Mouse (Mus musculus): ENCODE measurements around the gene Cish. TPM values are rescaled to one million over a fixed set of nuclear protein-coding genes. Genes with fewer than 3 reads are reported as not detected.

The Cish gene
- total RNA-seq, 2 experiments from 2014 or later: 17.2 to 23.8 TPM

- intact Hi-C loops (cut with DNase I; ENCODE audit: low total_unique reads): no loop called here
These were observed 21.1 kb upstream of the Cish start for GRCm38 (mm10) chr9:107274751-107275150.

GRCm38 (mm10) chr9:107275710-107276109 is 20.1 kb upstream of the Cish start:
- no peak for DNase-seq
- intact Hi-C loops (cut with DNase I; ENCODE audit: low total_unique reads): no loop called here

More at GRCm38 (mm10) chr9:107274751-107275150, 21.1 kb upstream of the Cish start:
- DNase-seq: no peak

GRCm38 (mm10) chr9:107277603-107278002 is 18.2 kb upstream of the Cish start:
- DNase-seq: no peak
- intact Hi-C loops (cut with DNase I; ENCODE audit: low total_unique reads): no loop called here

- DNase-seq: no peak
- intact Hi-C loops (cut with DNase I; ENCODE audit: low total_unique reads): no loop called here
These were observed 17.7 kb upstream of the Cish start for GRCm38 (mm10) chr9:107278126-107278525.

- intact Hi-C loops (cut with DNase I; ENCODE audit: low total_unique reads): no loop called here
- peak; percentile 32 for DNase-seq
These were observed 17.1 kb upstream of the Cish start for GRCm38 (mm10) chr9:107278527-107279377.

GRCm38 (mm10) chr9:107279378-107280321 is 16.2 kb upstream of the Cish start:
- peak; percentile 43 for DNase-seq
- intact Hi-C loops (cut with DNase I; ENCODE audit: low total_unique reads): no loop called here

- no peak for DNase-seq
- intact Hi-C loops (cut with DNase I; ENCODE audit: low total_unique reads): no loop called here
These were observed 15.4 kb upstream of the Cish start for GRCm38 (mm10) chr9:107280322-107281027.

- DNase-seq: no peak
- intact Hi-C loops (cut with DNase I; ENCODE audit: low total_unique reads): no loop called here
These were observed 14.4 kb upstream of the Cish start for GRCm38 (mm10) chr9:107281241-107281987.

GRCm38 (mm10) chr9:107282951-107283350 is 12.9 kb upstream of the Cish start:
- DNase-seq: no peak
- intact Hi-C loops (cut with DNase I; ENCODE audit: low total_unique reads): no loop called here

- intact Hi-C loops (cut with DNase I; ENCODE audit: low total_unique reads): loop anchor here (5.0 kb wide), 1 partner anchor 313 kb away; no protein-coding TSS in a partner anchor
These were observed 10.8 kb upstream of the Cish start for GRCm38 (mm10) chr9:107285009-107285408.

GRCm38 (mm10) chr9:107287294-107287693 is 8.5 kb upstream of the Cish start:
- intact Hi-C loops (cut with DNase I; ENCODE audit: low total_unique reads): loop anchor here (5.0 kb wide), 1 partner anchor 315 kb away; no protein-coding TSS in a partner anchor
- DNase-seq: no peak

More at GRCm38 (mm10) chr9:107285009-107285408, 10.8 kb upstream of the Cish start:
- no peak for DNase-seq

- intact Hi-C loops (cut with DNase I; ENCODE audit: low total_unique reads): loop anchor here (5.0 kb wide), 1 partner anchor 316 kb away; no protein-coding TSS in a partner anchor
These were observed 7.6 kb upstream of the Cish start for GRCm38 (mm10) chr9:107288105-107288650.

GRCm38 (mm10) chr9:107288711-107289110 is 7.1 kb upstream of the Cish start:
- DNase-seq: no peak
- intact Hi-C loops (cut with DNase I; ENCODE audit: low total_unique reads): loop anchor here (5.0 kb wide), 1 partner anchor 316 kb away; no protein-coding TSS in a partner anchor

More at GRCm38 (mm10) chr9:107288105-107288650, 7.6 kb upstream of the Cish start:
- DNase-seq: no peak

GRCm38 (mm10) chr9:107289211-107290076 is 6.4 kb upstream of the Cish start, which contains the start of gene Mapkapk3:
Gene Mapkapk3, minus strand, starts transcription at chr9:107289877.
- intact Hi-C loops (cut with DNase I; ENCODE audit: low total_unique reads): loop anchor here (2.0 to 5.0 kb wide), 4 partner anchors 68 to 391 kb away; no protein-coding TSS in a partner anchor
- DNase-seq: peak; percentile 90

GRCm38 (mm10) chr9:107290897-107291296 is 4.9 kb upstream of the Cish start:
- peak; percentile 83 for DNase-seq
- intact Hi-C loops (cut with DNase I; ENCODE audit: low total_unique reads): loop anchor here (2.0 to 5.0 kb wide), 3 partner anchors 66 to 392 kb away; no protein-coding TSS in a partner anchor

GRCm38 (mm10) chr9:107294249-107294648 is 1.6 kb upstream of the Cish start:
- peak; percentile 84 for DNase-seq
- intact Hi-C loops (cut with DNase I; ENCODE audit: low total_unique reads): loop anchor here (5.0 kb wide), 2 partner anchors 63 to 127 kb away; no protein-coding TSS in a partner anchor

GRCm38 (mm10) chr9:107295616-107296015 is 210 bp upstream of the Cish start:
- DNase-seq: no peak
- intact Hi-C loops (cut with DNase I; ENCODE audit: low total_unique reads): no loop called here

Data from gastrocnemius, postnatal 14 days (tissue).